Mouse (Mus musculus): ENCODE measurements around the gene Golga5. TPM values are rescaled to one million over a fixed set of nuclear protein-coding genes. Genes with fewer than 3 reads are reported as not detected.

Golga5 gene
- total and polyA plus RNA-seq, 3 experiments = 25.9 to 29.3 TPM; not detected in 1

DNA sequence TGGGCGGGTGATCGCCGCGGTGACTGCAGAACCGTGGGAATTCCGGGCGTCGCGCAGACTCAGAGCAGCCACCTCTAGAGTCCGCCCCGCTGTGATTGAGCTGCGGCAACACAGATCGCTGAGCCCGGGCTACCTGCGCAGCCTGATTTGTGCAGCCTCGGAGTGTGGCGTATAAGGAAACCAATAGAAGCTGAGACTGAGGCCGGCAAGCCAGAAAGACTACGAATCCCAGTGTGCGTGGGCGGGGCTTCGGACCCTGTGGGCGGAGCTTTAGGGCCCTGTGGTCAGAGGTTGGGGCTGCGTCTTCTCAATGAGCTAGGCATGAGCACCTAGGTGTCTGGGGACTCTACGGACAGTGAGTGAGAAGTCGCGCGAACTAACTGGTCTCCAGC lies 29.3 kb upstream of the Golga5 start, which contains the start of gene Lgmn:
TSS of gene Lgmn (minus strand) at position 182 of the 392 bp plus-strand sequence.
- Histone ChIP-seq H3K9ac (ENCODE audit: control insufficient read depth, low read depth, low read length, poor library complexity, severe bottlenecking) (peak within 1 kb of the TSS; percentile 48), H3K36me3 (ENCODE audit: control insufficient read depth in 1 of 2, insufficient read depth in 2 of 2, low read length in 2 of 2) (peaks cover 0 to 22% of the 10 kb centered on the region in 2 experiments; a peak in 2 of 4 replicates), H3K27ac (ENCODE audit: control insufficient read depth, low read depth, low read length) (peak within 1 kb of the TSS; percentile 11; the same call in 1 of the 2 replicates), H3K79me2 (ENCODE audit: control insufficient read depth, insufficient read depth, low read length, poor library complexity) (no peaks in the 10 kb centered on the region), H3K4me1 (ENCODE audit: control insufficient read depth in 1 of 2, insufficient read depth in 2 of 2, low read length in 2 of 2) (peaks cover 8 to 30% of the 10 kb centered on the region in 2 experiments), H3K4me3 (ENCODE audit: control insufficient read depth in 1 of 2, insufficient read depth in 1 of 2, low read depth in 2 of 2, low read length in 2 of 2) (peak within 1 kb of the TSS; percentile 60 to 74), H3K9me3 (replicated peaks; ENCODE audit: insufficient read depth, low read length) (no peaks in the 10 kb centered on the region), H3K27me3 (ENCODE audit: control insufficient read depth in 1 of 2, insufficient read depth in 2 of 2, low read length in 2 of 2) (no peaks in the 10 kb centered on the region)
- TF ChIP-seq CHD2 (IDR thresholded peaks at IDR 0.05; ENCODE audit: low read length) (peak; percentile 31; the same call in 1 of the 2 replicates), NELFE (IDR thresholded peaks at IDR 0.05; ENCODE audit: low read depth, low read length) (peak; percentile 4; the same call in 1 of the 2 replicates), SMC3 (IDR thresholded peaks at IDR 0.05; ENCODE audit: low read depth, low read length) (no peak), SIN3A (IDR thresholded peaks at IDR 0.05; ENCODE audit: low read length) (peak; percentile 8; the same call in 1 of the 2 replicates), MXI1 (IDR thresholded peaks at IDR 0.05; ENCODE audit: low read depth, low read length) (0 out of 2 replicates have a peak, but pooled peaks have one; percentile 16), TBP (IDR thresholded peaks at IDR 0.05; ENCODE audit: low read depth, low read length) (0 out of 2 replicates have a peak, but pooled peaks have one; percentile 18), ZKSCAN1 (IDR thresholded peaks at IDR 0.05; ENCODE audit: low read depth, low read length) (no peak), MYC (IDR thresholded peaks at IDR 0.05; ENCODE audit: low read depth, low read length) (no peak), NRF1 (IDR thresholded peaks at IDR 0.05; ENCODE audit: insufficient read depth, low read depth, low read length, poor library complexity, severe bottlenecking) (peak; percentile 83)
- peak; percentile 97 for DNase-seq (ENCODE audit: low read depth, low spot score)

- H3K4me1 ChIP-seq (ENCODE audit: control insufficient read depth in 1 of 2, insufficient read depth in 2 of 2, low read length in 2 of 2) = peaks cover 8 to 35% of the 10 kb centered on the region in 2 experiments
- DNase-seq (ENCODE audit: low read depth, low spot score) = peak; percentile 42
- H3K36me3 ChIP-seq (ENCODE audit: control insufficient read depth in 1 of 2, insufficient read depth in 2 of 2, low read length in 2 of 2) = peaks cover 0 to 24% of the 10 kb centered on the region in 2 experiments; a peak in 2 of 4 replicates
- TF ChIP-seq MAX (IDR thresholded peaks at IDR 0.05; ENCODE audit: low read length) = no peak
- no peak for TF ChIP-seq POLR2A (IDR thresholded peaks at IDR 0.05; ENCODE audit: control insufficient read depth in 1 of 2, insufficient read depth in 1 of 2, low read depth in 1 of 2, low read length in 2 of 2, poor library complexity in 1 of 2)
- TF ChIP-seq HCFC1 (IDR thresholded peaks at IDR 0.05; ENCODE audit: low read depth, low read length) = no peak
- no peak for TF ChIP-seq TBP (IDR thresholded peaks at IDR 0.05; ENCODE audit: low read depth, low read length)
- TF ChIP-seq EP300 (IDR thresholded peaks at IDR 0.05; ENCODE audit: low read depth in 1 of 2, low read length in 2 of 2) = peak; percentile 65 to 81
- TF ChIP-seq ZNF384 (IDR thresholded peaks at IDR 0.05; ENCODE audit: low read depth, low read length) = 0 out of 2 replicates have a peak, but pooled peaks have one; percentile 10
- TF ChIP-seq TCF12 (IDR thresholded peaks at IDR 0.05; ENCODE audit: low read depth, low read length) = peak; percentile 75
- no peak for TF ChIP-seq POLR2AphosphoS5 (IDR thresholded peaks at IDR 0.05; ENCODE audit: borderline replicate concordance, low read depth, low read length)
- TF ChIP-seq ETS1 (IDR thresholded peaks at IDR 0.05; ENCODE audit: low read depth, low read length) = peak; percentile 77
- no peak for TF ChIP-seq POLR2AphosphoS2 (IDR thresholded peaks at IDR 0.05; ENCODE audit: low read length)
- no peak for TF ChIP-seq CHD2 (IDR thresholded peaks at IDR 0.05; ENCODE audit: low read length)
- no peak for TF ChIP-seq CTCF (IDR thresholded peaks at IDR 0.05 in 2 of 3, conservative IDR thresholded peaks at IDR 0.05 in 1 of 3; ENCODE audit: control insufficient read depth in 1 of 3, insufficient read depth in 1 of 3, low read depth in 2 of 3, low read length in 3 of 3, poor library complexity in 1 of 3, severe bottlenecking in 1 of 3)
- TF ChIP-seq ELF1 (IDR thresholded peaks at IDR 0.05; ENCODE audit: low read depth, low read length) = no peak
- no peak for TF ChIP-seq ZC3H11A (IDR thresholded peaks at IDR 0.05; ENCODE audit: low read depth, low read length)
- TF ChIP-seq E2F4 (IDR thresholded peaks at IDR 0.05; ENCODE audit: borderline replicate concordance, low read depth, low read length) = no peak
- TF ChIP-seq MAFK (IDR thresholded peaks at IDR 0.05; ENCODE audit: borderline replicate concordance, low read depth, low read length) = 0 out of 2 replicates have a peak, but pooled peaks have one; percentile 21
- no peak for TF ChIP-seq CHD1 (IDR thresholded peaks at IDR 0.05; ENCODE audit: low read depth, low read length)
- no peak for TF ChIP-seq MYC (IDR thresholded peaks at IDR 0.05; ENCODE audit: low read depth, low read length)
- TF ChIP-seq USF1 (IDR thresholded peaks at IDR 0.05; ENCODE audit: low read depth, low read length) = no peak
- TF ChIP-seq GATA1 (IDR thresholded peaks at IDR 0.05; ENCODE audit: low read depth, low read length) = peak; percentile 81
- TF ChIP-seq SMC3 (IDR thresholded peaks at IDR 0.05; ENCODE audit: low read depth, low read length) = no peak
- TF ChIP-seq UBTF (IDR thresholded peaks at IDR 0.05; ENCODE audit: borderline replicate concordance, insufficient read depth, low read depth, low read length) = no peak
- no peak for TF ChIP-seq JUND (IDR thresholded peaks at IDR 0.05; ENCODE audit: low read depth, low read length)
- TF ChIP-seq SIN3A (IDR thresholded peaks at IDR 0.05; ENCODE audit: low read length) = peak; percentile 27; the same call in 1 of the 2 replicates
- TF ChIP-seq TAL1 (IDR thresholded peaks at IDR 0.05; ENCODE audit: low read length) = peak; percentile 25; the same call in 1 of the 2 replicates
- TF ChIP-seq KAT2A (conservative IDR thresholded peaks at IDR 0.05; ENCODE audit: low read depth, low read length) = no peak
- TF ChIP-seq MAZ (IDR thresholded peaks at IDR 0.05; ENCODE audit: low read depth, low read length) = no peak
- no peak for TF ChIP-seq NELFE (IDR thresholded peaks at IDR 0.05; ENCODE audit: low read depth, low read length)
These were observed 28.4 kb upstream of the Golga5 start for GRCm38 (mm10) chr12:102440551-102440950.

More at GRCm38 (mm10) chr12:102440551-102440950, 28.4 kb upstream of the Golga5 start:
- no peaks in the 10 kb centered on the region for H3K79me2 ChIP-seq (ENCODE audit: control insufficient read depth, insufficient read depth, low read length, poor library complexity)
- no peaks in the 10 kb centered on the region for H3K27me3 ChIP-seq (ENCODE audit: control insufficient read depth in 1 of 2, insufficient read depth in 2 of 2, low read length in 2 of 2)
- no peak overlapping the region for H3K9ac ChIP-seq (ENCODE audit: control insufficient read depth, low read depth, low read length, poor library complexity, severe bottlenecking)
- H3K27ac ChIP-seq (ENCODE audit: control insufficient read depth, low read depth, low read length) = 0 out of 2 replicates have a peak overlapping the region, but pooled peaks have one; percentile 3
- no peaks in the 10 kb centered on the region for H3K9me3 ChIP-seq (replicated peaks; ENCODE audit: insufficient read depth, low read length)
- H3K4me3 ChIP-seq (ENCODE audit: control insufficient read depth in 1 of 2, insufficient read depth in 1 of 2, low read depth in 2 of 2, low read length in 2 of 2) = no peak overlapping the region
